Comparison of ENCODE assay signal across 19 mouse cellular contexts in genomic region chr5:73572846-73573245, GRCm38 (mm10). TPM values are rescaled to one million over a fixed set of nuclear protein-coding genes. Genes with fewer than 3 reads are reported as not detected.
"Had no signal": no experiment of that assay in that cellular context is flagged by ENCODE, and none has a peak within 500 bp of the region (broad histone marks: within the 10 kb centered on the region; RNA-seq: fewer than 3 reads in every experiment).

No protein-coding gene starts in this region.

- DNase-seq: kidney, adult 9 months; kidney, postnatal 36 days; lung, postnatal 4 days; right cerebral cortex, adult 18-20 months; right cerebral cortex, postnatal 25 days; thymus, postnatal 4 days had no signal

- H3K36me3 ChIP-seq: limb, embryonic 15.5 days; liver, embryonic 12.5 days; midbrain, embryonic 10.5 days; neural tube, embryonic 15.5 days had no signal

- ATAC-seq: liver, embryonic 12.5 days had no signal

- H3K9ac ChIP-seq: limb, embryonic 15.5 days; liver, embryonic 12.5 days; neural tube, embryonic 15.5 days had no signal

- H3K27ac ChIP-seq: kidney, postnatal 0 days; layer of hippocampus, adult 2 months; limb, embryonic 15.5 days; liver, embryonic 12.5 days; midbrain, embryonic 10.5 days; neural tube, embryonic 15.5 days had no signal

- H3K4me2 ChIP-seq: limb, embryonic 15.5 days; liver, embryonic 12.5 days; neural tube, embryonic 15.5 days had no signal

- H3K4me3 ChIP-seq: layer of hippocampus, adult 2 months; limb, embryonic 15.5 days; liver, embryonic 12.5 days; midbrain, embryonic 10.5 days; myocyte; neural tube, embryonic 15.5 days had no signal

- H3K4me1 ChIP-seq: liver, embryonic 12.5 days had no signal

- H3K9me3 ChIP-seq: limb, embryonic 15.5 days; liver, embryonic 12.5 days; midbrain, embryonic 10.5 days; neural tube, embryonic 15.5 days had no signal

- H3K27me3 ChIP-seq: limb, embryonic 15.5 days; liver, embryonic 12.5 days; neural tube, embryonic 15.5 days had no signal

RNA-seq across cellular contexts. Expression of gene Lrrc66, which starts 59.5 kb away (rescaled TPM):
- total RNA-seq: layer of hippocampus, adult 2 months; layer of hippocampus, postnatal 14 days; left cerebral cortex, adult 18-20 months; left cerebral cortex, postnatal 10 days had no signal
- polyA plus RNA-seq: limb, embryonic 11.5 days; lung, embryonic 16.5 days; myocyte; neural tube, embryonic 11.5 days had no signal
